Mouse (Mus musculus): ENCODE data around the gene Npffr2. TPM values are rescaled to one million over a fixed set of nuclear protein-coding genes. Genes with fewer than 3 reads are reported as not detected.
A peak's percentile ranks its signal among the peaks of the same experiment; 100 is the strongest.

Gene Npffr2
- 0.83 and 1.3 TPM in 2 replicates for polyA plus RNA-seq (2014; fragmentation: Nextera tagmentation; extraction: Ambion mirVana)

DNA sequence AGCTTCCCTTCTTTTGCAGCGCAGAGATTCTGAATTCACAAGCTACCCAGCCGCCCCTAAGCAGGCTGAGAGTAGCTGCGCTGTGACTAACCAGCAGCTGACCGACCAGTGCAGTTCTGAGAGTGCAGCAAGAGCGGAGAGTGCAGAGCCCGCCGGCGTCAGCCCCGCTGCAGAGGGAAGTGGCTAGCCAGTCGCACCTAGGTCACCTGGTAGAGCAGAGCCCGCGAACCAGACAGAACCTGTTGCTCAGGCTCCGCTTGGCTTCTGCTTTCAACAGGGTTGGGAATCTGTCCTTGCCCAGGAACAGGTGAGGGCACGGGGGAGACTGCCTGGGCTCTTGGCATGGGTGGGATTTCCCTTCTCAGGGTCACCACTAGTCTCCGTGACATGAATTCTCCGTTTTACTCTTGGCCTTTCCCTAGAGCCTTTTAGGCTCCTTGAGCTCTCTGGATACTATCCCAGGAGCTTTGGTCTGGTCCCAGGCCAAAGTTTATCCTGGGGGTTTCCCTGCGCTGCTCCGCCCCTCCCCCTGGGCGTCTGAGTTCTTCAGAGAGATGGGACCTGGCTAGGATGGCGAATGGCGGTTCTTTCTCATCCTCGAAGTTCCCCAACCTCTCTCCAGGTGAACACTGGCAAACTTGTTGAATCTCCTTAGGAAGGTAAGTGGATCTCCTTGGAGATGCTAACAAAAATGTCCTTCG, at the start of gene Npffr2:
TSS of gene Npffr2 (plus strand) at position 552 of the 701 bp plus-strand sequence.
- peak within 1 kb of the TSS; percentile 77 for H3K4me2 ChIP-seq (ENCODE audit: low read depth, low read length)
- DNase-seq (ENCODE audit: low spot score) (peak; percentile 72), ATAC-seq (replicated peaks; ENCODE audit: insufficient number of reproducible peaks, low FRiP score, low TSS enrichment, low read depth) (peak; percentile 88)
- no peaks in the 10 kb centered on the region for H3K36me3 ChIP-seq (replicated peaks; ENCODE audit: control insufficient read depth, insufficient read depth, low read depth, low read length)
- H3K4me3 ChIP-seq (ENCODE audit: low read depth, low read length) = peak within 1 kb of the TSS; percentile 39
- no peaks in the 10 kb centered on the region for H3K9me3 ChIP-seq (replicated peaks; ENCODE audit: control insufficient read depth, low read length)
- no peaks in the 10 kb centered on the region for H3K27me3 ChIP-seq (ENCODE audit: control insufficient read depth, insufficient read depth, low read length)
- no peak within 1 kb of the TSS for H3K27ac ChIP-seq (replicated peaks; ENCODE audit: low read depth, low read length)
- WGBS = 2% methylated on average over 23 of the region's 23 CpGs
- H3K4me1 ChIP-seq (ENCODE audit: control insufficient read depth, insufficient read depth, low read length) = no peaks in the 10 kb centered on the region
- peak within 1 kb of the TSS; percentile 44 for H3K9ac ChIP-seq (replicated peaks; ENCODE audit: low read length)

DNA sequence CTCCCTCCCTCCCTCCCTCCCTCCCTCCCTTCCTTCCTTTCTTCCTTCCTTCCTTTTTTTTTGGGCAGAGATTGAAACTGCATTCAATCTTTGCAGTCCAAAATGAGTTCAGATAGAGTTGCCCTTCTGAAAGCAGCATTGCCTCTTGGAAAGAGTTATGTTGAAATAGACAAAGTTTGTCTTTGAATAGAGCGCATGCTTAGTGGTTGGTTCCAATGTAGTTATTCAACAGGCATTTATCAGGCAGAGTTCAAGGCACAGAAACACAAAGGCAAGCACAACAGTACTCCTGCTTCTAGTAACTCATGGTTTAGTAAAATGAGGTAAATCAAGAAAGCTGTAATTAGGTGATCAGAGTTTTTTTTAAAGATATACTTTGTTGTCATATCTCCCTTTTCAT, 34.7 kb upstream of the Npffr2 start:
- DNase-seq (ENCODE audit: low spot score) (no peak), ATAC-seq (replicated peaks; ENCODE audit: insufficient number of reproducible peaks, low FRiP score, low TSS enrichment, low read depth) (no peak)
- no peaks in the 10 kb centered on the region for H3K36me3 ChIP-seq (replicated peaks; ENCODE audit: control insufficient read depth, insufficient read depth, low read depth, low read length)
- H3K27ac ChIP-seq (replicated peaks; ENCODE audit: low read depth, low read length) = no peak overlapping the region
- H3K27me3 ChIP-seq (ENCODE audit: control insufficient read depth, insufficient read depth, low read length) = no peaks in the 10 kb centered on the region
- no peak overlapping the region for H3K9ac ChIP-seq (replicated peaks; ENCODE audit: low read length)
- H3K4me3 ChIP-seq (ENCODE audit: low read depth, low read length) = no peak overlapping the region
- 88% methylated on average over 1 of the region's 1 CpGs for WGBS
- no peak overlapping the region for H3K4me2 ChIP-seq (ENCODE audit: low read depth, low read length)
- no peaks in the 10 kb centered on the region for H3K9me3 ChIP-seq (replicated peaks; ENCODE audit: control insufficient read depth, low read length)
- H3K4me1 ChIP-seq (ENCODE audit: control insufficient read depth, insufficient read depth, low read length) = no peaks in the 10 kb centered on the region

GRCm38 (mm10) chr5:89500182-89500581, 27.0 kb upstream of the Npffr2 start:
- Histone ChIP-seq H3K9ac (replicated peaks; ENCODE audit: low read length) (no peak overlapping the region), H3K4me3 (ENCODE audit: low read depth, low read length) (no peak overlapping the region), H3K27ac (replicated peaks; ENCODE audit: low read depth, low read length) (no peak overlapping the region), H3K27me3 (ENCODE audit: control insufficient read depth, insufficient read depth, low read length) (no peaks in the 10 kb centered on the region), H3K36me3 (replicated peaks; ENCODE audit: control insufficient read depth, insufficient read depth, low read depth, low read length) (no peaks in the 10 kb centered on the region), H3K4me1 (ENCODE audit: control insufficient read depth, insufficient read depth, low read length) (no peaks in the 10 kb centered on the region), H3K4me2 (ENCODE audit: low read depth, low read length) (no peak overlapping the region), H3K9me3 (replicated peaks; ENCODE audit: control insufficient read depth, low read length) (no peaks in the 10 kb centered on the region)
- WGBS = 59% methylated on average over 6 of the region's 6 CpGs
- ATAC-seq (replicated peaks; ENCODE audit: insufficient number of reproducible peaks, low FRiP score, low TSS enrichment, low read depth) (no peak), DNase-seq (ENCODE audit: low spot score) (peak; percentile 23)

- H3K9ac ChIP-seq (replicated peaks; ENCODE audit: low read length) = no peak overlapping the region
- no peaks in the 10 kb centered on the region for H3K27me3 ChIP-seq (ENCODE audit: control insufficient read depth, insufficient read depth, low read length)
- H3K4me1 ChIP-seq (ENCODE audit: control insufficient read depth, insufficient read depth, low read length) = no peaks in the 10 kb centered on the region
- H3K27ac ChIP-seq (replicated peaks; ENCODE audit: low read depth, low read length) = no peak overlapping the region
- no peak overlapping the region for H3K4me3 ChIP-seq (ENCODE audit: low read depth, low read length)
- ATAC-seq (replicated peaks; ENCODE audit: insufficient number of reproducible peaks, low FRiP score, low TSS enrichment, low read depth) (no peak), DNase-seq (ENCODE audit: low spot score) (no peak)
- 76% methylated on average over 4 of the region's 4 CpGs for WGBS
- no peaks in the 10 kb centered on the region for H3K9me3 ChIP-seq (replicated peaks; ENCODE audit: control insufficient read depth, low read length)
- no peak overlapping the region for H3K4me2 ChIP-seq (ENCODE audit: low read depth, low read length)
- no peaks in the 10 kb centered on the region for H3K36me3 ChIP-seq (replicated peaks; ENCODE audit: control insufficient read depth, insufficient read depth, low read depth, low read length)
Observed at GRCm38 (mm10) chr5:89518641-89519040, 8.6 kb upstream of the Npffr2 start.

DNA sequence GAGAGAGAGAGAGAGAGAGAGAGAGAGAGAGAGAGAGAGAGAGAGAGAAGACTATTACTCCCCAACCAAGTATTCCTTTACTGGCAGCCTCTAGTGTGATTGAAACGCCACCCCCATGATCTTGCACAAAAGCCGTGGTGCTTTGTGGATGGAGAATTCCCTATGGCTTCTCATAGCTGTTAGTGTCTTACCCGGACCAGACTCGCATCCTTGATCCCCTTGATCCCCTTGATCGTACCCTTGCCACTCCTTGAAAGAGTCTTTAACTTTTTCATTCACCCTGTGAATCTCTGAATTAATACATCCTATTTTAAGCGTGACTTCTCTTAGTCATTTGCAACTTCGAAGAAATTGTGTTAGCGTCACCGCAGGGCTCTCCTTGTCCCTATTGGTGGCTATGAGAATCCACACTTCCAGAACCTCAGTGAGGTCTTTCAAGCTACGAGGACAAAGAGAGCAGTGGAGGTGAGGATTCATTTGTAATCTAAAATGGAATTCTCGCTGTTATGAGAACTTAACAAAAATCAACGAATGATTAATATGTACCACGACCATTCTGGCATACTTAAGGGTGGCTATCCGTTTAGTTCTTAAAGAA, 949 bp upstream of the Npffr2 start:
- H3K27me3 ChIP-seq (ENCODE audit: control insufficient read depth, insufficient read depth, low read length) = no peaks in the 10 kb centered on the region

GRCm38 (mm10) chr5:89528951-89529350, 1.7 kb downstream of the Npffr2 start:
- Histone ChIP-seq H3K27me3 (ENCODE audit: control insufficient read depth, insufficient read depth, low read length) (no peaks in the 10 kb centered on the region), H3K4me2 (ENCODE audit: low read depth, low read length) (no peak overlapping the region), H3K4me1 (ENCODE audit: control insufficient read depth, insufficient read depth, low read length) (no peaks in the 10 kb centered on the region), H3K9me3 (replicated peaks; ENCODE audit: control insufficient read depth, low read length) (no peaks in the 10 kb centered on the region), H3K9ac (replicated peaks; ENCODE audit: low read length) (no peak overlapping the region), H3K36me3 (replicated peaks; ENCODE audit: control insufficient read depth, insufficient read depth, low read depth, low read length) (no peaks in the 10 kb centered on the region), H3K4me3 (ENCODE audit: low read depth, low read length) (no peak overlapping the region), H3K27ac (replicated peaks; ENCODE audit: low read depth, low read length) (no peak overlapping the region)
- DNase-seq (ENCODE audit: low spot score) (peak; percentile 67), ATAC-seq (replicated peaks; ENCODE audit: insufficient number of reproducible peaks, low FRiP score, low TSS enrichment, low read depth) (0 out of 2 replicates have a peak, but pooled peaks have one; percentile 58)
- 14% methylated on average over 4 of the region's 4 CpGs for WGBS

More for the DNA sequence above, 949 bp upstream of the Npffr2 start:
- peak overlapping the region; percentile 39 for H3K4me3 ChIP-seq (ENCODE audit: low read depth, low read length)
- H3K4me1 ChIP-seq (ENCODE audit: control insufficient read depth, insufficient read depth, low read length) = no peaks in the 10 kb centered on the region
- no peaks in the 10 kb centered on the region for H3K9me3 ChIP-seq (replicated peaks; ENCODE audit: control insufficient read depth, low read length)
- WGBS = 4% methylated on average over 14 of the region's 14 CpGs
- DNase-seq (ENCODE audit: low spot score) = peak; percentile 38
- no peaks in the 10 kb centered on the region for H3K36me3 ChIP-seq (replicated peaks; ENCODE audit: control insufficient read depth, insufficient read depth, low read depth, low read length)
- H3K27ac ChIP-seq (replicated peaks; ENCODE audit: low read depth, low read length) = no peak overlapping the region
- peak overlapping the region; percentile 77 for H3K4me2 ChIP-seq (ENCODE audit: low read depth, low read length)
- peak overlapping the region; percentile 44 for H3K9ac ChIP-seq (replicated peaks; ENCODE audit: low read length)
- no peak for ATAC-seq (replicated peaks; ENCODE audit: insufficient number of reproducible peaks, low FRiP score, low TSS enrichment, low read depth)

DNA sequence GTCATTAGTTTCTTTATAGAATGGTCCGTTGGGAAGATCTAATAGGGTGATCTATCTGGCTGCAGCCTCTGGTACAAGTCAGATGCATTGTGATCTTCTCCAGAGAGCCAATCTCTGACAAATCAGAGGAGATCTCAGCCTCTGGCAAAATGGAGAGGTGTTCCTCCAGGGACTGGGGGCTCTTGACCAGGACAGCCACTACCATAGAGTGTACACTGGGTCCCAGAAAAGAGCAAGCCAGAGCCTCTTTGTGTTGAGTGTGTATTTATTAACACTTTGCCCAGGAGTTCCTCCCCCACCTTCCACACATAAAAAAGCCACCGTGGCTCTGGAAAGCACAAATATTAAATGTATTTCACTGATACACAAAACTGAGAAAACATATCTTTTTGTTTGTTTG, 2.2 kb downstream of the Npffr2 start:
- Histone ChIP-seq H3K36me3 (replicated peaks; ENCODE audit: control insufficient read depth, insufficient read depth, low read depth, low read length) (no peaks in the 10 kb centered on the region), H3K9me3 (replicated peaks; ENCODE audit: control insufficient read depth, low read length) (no peaks in the 10 kb centered on the region), H3K9ac (replicated peaks; ENCODE audit: low read length) (no peak overlapping the region), H3K4me1 (ENCODE audit: control insufficient read depth, insufficient read depth, low read length) (no peaks in the 10 kb centered on the region), H3K4me3 (ENCODE audit: low read depth, low read length) (no peak overlapping the region), H3K27me3 (ENCODE audit: control insufficient read depth, insufficient read depth, low read length) (no peaks in the 10 kb centered on the region), H3K4me2 (ENCODE audit: low read depth, low read length) (no peak overlapping the region), H3K27ac (replicated peaks; ENCODE audit: low read depth, low read length) (no peak overlapping the region)
- 38% methylated on average over 2 of the region's 2 CpGs for WGBS
- DNase-seq (ENCODE audit: low spot score) (no peak), ATAC-seq (replicated peaks; ENCODE audit: insufficient number of reproducible peaks, low FRiP score, low TSS enrichment, low read depth) (peak; percentile 52)

- Histone ChIP-seq H3K27me3 (ENCODE audit: control insufficient read depth, insufficient read depth, low read length) (no peaks in the 10 kb centered on the region), H3K9ac (replicated peaks; ENCODE audit: low read length) (no peak overlapping the region), H3K4me1 (ENCODE audit: control insufficient read depth, insufficient read depth, low read length) (no peaks in the 10 kb centered on the region), H3K4me3 (ENCODE audit: low read depth, low read length) (no peak overlapping the region), H3K9me3 (replicated peaks; ENCODE audit: control insufficient read depth, low read length) (no peaks in the 10 kb centered on the region), H3K36me3 (replicated peaks; ENCODE audit: control insufficient read depth, insufficient read depth, low read depth, low read length) (no peaks in the 10 kb centered on the region), H3K27ac (replicated peaks; ENCODE audit: low read depth, low read length) (no peak overlapping the region), H3K4me2 (ENCODE audit: low read depth, low read length) (no peak overlapping the region)
- ATAC-seq (replicated peaks; ENCODE audit: insufficient number of reproducible peaks, low FRiP score, low TSS enrichment, low read depth) = no peak
- DNase-seq (ENCODE audit: low spot score) = no peak
- 97% methylated on average over 3 of the region's 3 CpGs for WGBS
Observed at GRCm38 (mm10) chr5:89536018-89536417, 8.8 kb downstream of the Npffr2 start.

All from embryonic facial prominence, embryonic 11.5 days (tissue).